Mouse (Mus musculus) C2C12 (cell line): ENCODE measurements around the gene Vat1.

Experiments
- CTCF ChIP-seq: IDR thresholded peaks from one replicate; pipeline ENCODE4 v1.5.1; 2011; ENCODE audit not compliant: control insufficient read depth, insufficient read depth, insufficient read length
- USF1 ChIP-seq: IDR thresholded peaks from one replicate; pipeline ENCODE4 v1.6.1; 2011; ENCODE audit warnings: low read depth, mild to moderate bottlenecking, control low read depth, moderate library complexity

GRCm38 (mm10) chr11:101468263-101468688 is 2.2 kb upstream of the Vat1 start:
- TF ChIP-seq CTCF (no peak), USF1 (no peak)
